Comparison of ENCODE assay signal across 9 mouse cellular contexts in the genomic region with DNA sequence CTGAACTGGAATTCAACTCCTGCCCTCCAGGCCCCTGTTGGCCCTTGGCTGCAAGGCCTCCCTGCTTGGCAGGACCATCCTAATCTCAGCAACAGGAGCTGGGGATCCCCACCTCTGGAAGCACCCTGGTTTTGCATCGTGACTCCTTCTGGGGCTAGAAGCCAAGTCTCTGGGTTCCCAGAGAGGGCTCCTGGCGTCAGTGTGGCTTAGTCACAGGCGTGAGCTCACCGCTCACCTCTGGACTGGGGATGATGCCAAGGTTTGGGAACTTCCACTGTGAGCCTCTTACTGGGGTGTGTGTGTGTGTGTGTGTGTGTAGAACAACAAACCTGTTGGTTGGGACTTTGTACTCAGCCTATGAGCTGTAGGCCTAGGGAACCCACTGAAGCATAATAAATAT. TPM values are rescaled to one million over a fixed set of nuclear protein-coding genes. Genes with fewer than 3 reads are reported as not detected.
A peak's percentile ranks its signal among the peaks of the same experiment; 100 is the strongest.
DNase-seq lines count a peak whose midpoint lies in the region; ATAC-seq and TF ChIP-seq lines count a peak whose summit lies in the region.
"Had no signal": no experiment of that assay in that cellular context is flagged by ENCODE, and none has a peak within 500 bp of the region (broad histone marks: within the 10 kb centered on the region; RNA-seq: fewer than 3 reads in every experiment).

No protein-coding gene starts in this region.

- H3K4me2 ChIP-seq in heart, embryonic 16.5 days (ENCODE audit: low read depth, low read length): peak overlapping the region; percentile 9; the same call in 1 of the 2 replicates
- H3K4me2 ChIP-seq in hindbrain, embryonic 11.5 days (replicated peaks; ENCODE audit: low read depth, low read length): no peak overlapping the region
- H3K4me2 ChIP-seq: embryonic facial prominence, embryonic 12.5 days had no signal

- H3K4me1 ChIP-seq in MEL (ENCODE audit: control insufficient read depth in 1 of 2, insufficient read depth in 2 of 2, low read length in 2 of 2): peaks cover 2 to 10% of the 10 kb centered on the region in 2 experiments; a peak in 3 of 4 replicates
- H3K4me1 ChIP-seq in heart, embryonic 16.5 days (ENCODE audit: control insufficient read depth, insufficient read depth, low read length): peaks cover 84% of the 10 kb centered on the region
- 0 out of 2 replicates have a peak, but pooled peaks cover 4% of the 10 kb centered on the region for H3K4me1 ChIP-seq in hindbrain, embryonic 11.5 days (replicated peaks; ENCODE audit: control insufficient read depth, insufficient read depth, low read length)

- no peak for TF ChIP-seq EP300 in MEL (IDR thresholded peaks at IDR 0.05; ENCODE audit: low read depth in 1 of 2, low read length in 2 of 2)

- H3K79me2 ChIP-seq in MEL (ENCODE audit: control insufficient read depth, insufficient read depth, low read length, poor library complexity): no peaks in the 10 kb centered on the region

- peaks cover 0 to 2% of the 10 kb centered on the region in 2 experiments; a peak in 2 of 4 replicates for H3K36me3 ChIP-seq in MEL (ENCODE audit: control insufficient read depth in 1 of 2, insufficient read depth in 2 of 2, low read length in 2 of 2)
- H3K36me3 ChIP-seq in heart, embryonic 16.5 days (ENCODE audit: control insufficient read depth, insufficient read depth): no peaks in the 10 kb centered on the region
- no peaks in the 10 kb centered on the region for H3K36me3 ChIP-seq in hindbrain, embryonic 11.5 days (ENCODE audit: control insufficient read depth, insufficient read depth, low read length)
- H3K36me3 ChIP-seq: embryonic facial prominence, embryonic 12.5 days had no signal

- H3K27ac ChIP-seq in MEL (ENCODE audit: control insufficient read depth, low read depth, low read length): no peak overlapping the region
- peak overlapping the region; percentile 56; the same call in 1 of the 2 replicates for H3K27ac ChIP-seq in heart, embryonic 16.5 days (ENCODE audit: low read length)
- H3K27ac ChIP-seq in hindbrain, embryonic 11.5 days (ENCODE audit: low read depth, low read length): no peak overlapping the region
- H3K27ac ChIP-seq: embryonic facial prominence, embryonic 12.5 days had no signal

- peak; percentile 22 for DNase-seq in MEL (ENCODE audit: low read depth, low spot score)
- DNase-seq in adrenal gland, adult 18-20 months (ENCODE audit: low spot score in 2 of 2): peak; percentile 43 to 52
- DNase-seq in kidney, postnatal 4 days: peak; percentile 40 to 68
- no peak for DNase-seq in hindbrain, embryonic 11.5 days (ENCODE audit: low spot score)
- no peak for DNase-seq in right cerebral cortex, postnatal 25 days
- DNase-seq in cerebellum, adult 11 months: no peak
- DNase-seq in ovary, postnatal 14 days (ENCODE audit: low spot score): no peak

- TF ChIP-seq POLR2A in MEL (IDR thresholded peaks at IDR 0.05; ENCODE audit: control insufficient read depth in 1 of 2, insufficient read depth in 1 of 2, low read depth in 1 of 2, low read length in 2 of 2, poor library complexity in 1 of 2): no peak

- ATAC-seq in heart, embryonic 16.5 days (replicated peaks; ENCODE audit: extremely low read depth, insufficient read depth, low FRiP score): peak; percentile 30
- ATAC-seq in hindbrain, embryonic 11.5 days (ENCODE audit: low FRiP score): no peak

- H3K9me3 ChIP-seq in MEL (replicated peaks; ENCODE audit: insufficient read depth, low read length): no peaks in the 10 kb centered on the region
- H3K9me3 ChIP-seq in heart, embryonic 16.5 days (replicated peaks; ENCODE audit: control insufficient read depth, low read length): no peaks in the 10 kb centered on the region
- H3K9me3 ChIP-seq in hindbrain, embryonic 11.5 days (ENCODE audit: control insufficient read depth, low read length): no peaks in the 10 kb centered on the region
- H3K9me3 ChIP-seq: embryonic facial prominence, embryonic 12.5 days had no signal

- H3K27me3 ChIP-seq in MEL (ENCODE audit: control insufficient read depth in 1 of 2, insufficient read depth in 2 of 2, low read length in 2 of 2): peaks cover 2 to 3% of the 10 kb centered on the region in 2 experiments; a peak in 3 of 4 replicates
- H3K27me3 ChIP-seq in heart, embryonic 16.5 days (ENCODE audit: control insufficient read depth, insufficient read depth, low read length): peaks cover 2% of the 10 kb centered on the region
- peaks cover 2% of the 10 kb centered on the region; the same call in 1 of the 2 replicates for H3K27me3 ChIP-seq in hindbrain, embryonic 11.5 days (ENCODE audit: control insufficient read depth, insufficient read depth, low read length)

- TF ChIP-seq CTCF in MEL (IDR thresholded peaks at IDR 0.05 in 2 of 3, conservative IDR thresholded peaks at IDR 0.05 in 1 of 3; ENCODE audit: control insufficient read depth in 1 of 3, insufficient read depth in 1 of 3, low read depth in 2 of 3, low read length in 3 of 3, poor library complexity in 1 of 3, severe bottlenecking in 1 of 3): no peak

- H3K4me3 ChIP-seq in MEL (ENCODE audit: control insufficient read depth in 1 of 2, insufficient read depth in 1 of 2, low read depth in 2 of 2, low read length in 2 of 2): no peak overlapping the region
- H3K4me3 ChIP-seq in heart, embryonic 16.5 days (ENCODE audit: low read length): no peak overlapping the region
- H3K4me3 ChIP-seq in hindbrain, embryonic 11.5 days (ENCODE audit: low read depth, low read length): no peak overlapping the region
- H3K4me3 ChIP-seq: embryonic facial prominence, embryonic 12.5 days had no signal

- H3K9ac ChIP-seq in MEL (ENCODE audit: control insufficient read depth, low read depth, low read length, poor library complexity, severe bottlenecking): no peak overlapping the region
- H3K9ac ChIP-seq in heart, embryonic 16.5 days (ENCODE audit: low read length): peak overlapping the region; percentile 48
- H3K9ac ChIP-seq in hindbrain, embryonic 11.5 days (ENCODE audit: low read depth, low read length): no peak overlapping the region
- H3K9ac ChIP-seq: embryonic facial prominence, embryonic 12.5 days had no signal

- 24% methylated on average over 4 of the region's 4 CpGs for WGBS in heart, embryonic 16.5 days
- WGBS in hindbrain, embryonic 11.5 days: 88% methylated on average over 4 of the region's 4 CpGs

- no peak for TF ChIP-seq RAD21 in MEL (IDR thresholded peaks at IDR 0.05; ENCODE audit: low read depth, low read length)

TF ChIP-seq in MEL, 35 proteins besides CTCF, POLR2A, EP300 and RAD21:
- TF ChIP-seq BHLHE40 (IDR thresholded peaks at IDR 0.05; ENCODE audit: borderline replicate concordance, low read depth, low read length) (no peak), CHD1 (IDR thresholded peaks at IDR 0.05; ENCODE audit: low read depth, low read length) (no peak), MAZ (IDR thresholded peaks at IDR 0.05; ENCODE audit: low read depth, low read length) (no peak), MYB (IDR thresholded peaks at IDR 0.05; ENCODE audit: low read depth, low read length) (no peak), HCFC1 (IDR thresholded peaks at IDR 0.05; ENCODE audit: low read depth, low read length) (no peak), E2F4 (IDR thresholded peaks at IDR 0.05; ENCODE audit: borderline replicate concordance, low read depth, low read length) (no peak), MEF2A (IDR thresholded peaks at IDR 0.05; ENCODE audit: extremely low read depth, insufficient replicate concordance, low read depth, low read length, poor library complexity, severe bottlenecking) (no peak), ELF1 (IDR thresholded peaks at IDR 0.05; ENCODE audit: low read depth, low read length) (no peak), ZMIZ1 (IDR thresholded peaks at IDR 0.05; ENCODE audit: low read depth, low read length) (no peak), TAL1 (IDR thresholded peaks at IDR 0.05; ENCODE audit: low read length) (no peak), CHD2 (IDR thresholded peaks at IDR 0.05; ENCODE audit: low read length) (no peak), GABPA (IDR thresholded peaks at IDR 0.05; ENCODE audit: low read depth, low read length) (no peak), JUND (IDR thresholded peaks at IDR 0.05; ENCODE audit: low read depth, low read length) (no peak), MYC (IDR thresholded peaks at IDR 0.05; ENCODE audit: low read depth, low read length) (no peak), TCF12 (IDR thresholded peaks at IDR 0.05; ENCODE audit: low read depth, low read length) (no peak), USF2 (IDR thresholded peaks at IDR 0.05; ENCODE audit: borderline replicate concordance in 1 of 2, insufficient read depth in 1 of 2, low read depth in 1 of 2, low read length in 2 of 2) (no peak), NELFE (IDR thresholded peaks at IDR 0.05; ENCODE audit: low read depth, low read length) (no peak), ZKSCAN1 (IDR thresholded peaks at IDR 0.05; ENCODE audit: low read depth, low read length) (no peak), POLR2AphosphoS5 (IDR thresholded peaks at IDR 0.05; ENCODE audit: borderline replicate concordance, low read depth, low read length) (no peak)

RNA-seq across cellular contexts. Expression of a gene that starts 31.7 kb away (rescaled TPM):
- total RNA-seq in MEL (2012; rRNA removed): 2.5 and 4.0 TPM in 2 replicates
- 1 to 10 TPM in 1 of 2 experiments, not detected in 1; 9.9 TPM for polyA plus RNA-seq in MEL (2012; ENCODE audit: insufficient read depth in 1 of 2, insufficient read length in 2 of 2, low read depth in 1 of 2, low replicate concordance in 2 of 2, missing spikeins in 1 of 2)
- total RNA-seq in adrenal gland, adult 18-20 months (2021): 10 to 100 TPM; 43.5 to 87.3 TPM
- 27.1 and 32.9 TPM in 2 replicates for polyA plus RNA-seq in heart, embryonic 16.5 days (2015; fragmentation: Nextera tagmentation; extraction: Ambion mirVana)
- 37.8 and 47.9 TPM in 2 replicates for polyA plus RNA-seq in hindbrain, embryonic 11.5 days (2014; fragmentation: Nextera tagmentation; extraction: Ambion mirVana)

Comparison
In these comparisons a context has a peak if more than half of its experiments do, and no peak if none do; other contexts are left out.
1. DNase-seq: peak in MEL (single experiment), adrenal gland, adult 18-20 months (2 of 2) and kidney, postnatal 4 days (2 of 2); none in hindbrain, embryonic 11.5 days (single experiment), right cerebral cortex, postnatal 25 days (single experiment), cerebellum, adult 11 months (single experiment) and ovary, postnatal 14 days (single experiment).